Mouse (Mus musculus): ENCODE results near the gene Irf3.

Irf3 gene

DNA sequence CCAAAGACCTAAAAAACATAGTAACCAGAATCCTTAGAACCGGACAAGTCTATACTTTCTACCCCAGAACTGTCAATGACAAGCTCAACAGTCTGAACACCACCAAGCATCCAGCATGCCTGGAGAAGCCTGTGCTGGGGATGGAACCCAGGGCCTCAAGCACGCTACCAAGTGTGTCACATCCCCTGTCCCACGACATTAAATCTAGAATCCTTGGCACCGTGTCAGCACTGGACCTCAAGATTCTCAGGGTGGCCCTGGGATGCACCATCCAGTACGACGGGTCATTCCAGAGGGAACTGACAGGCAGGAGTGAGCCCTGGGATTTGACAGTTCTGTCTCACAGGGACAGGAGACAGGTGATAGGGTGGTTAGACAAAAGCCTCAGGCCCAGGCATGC is 32.5 kb downstream of the Irf3 start:
- DNase-seq (ENCODE audit: low read depth, low spot score): no peak

- DNase-seq (ENCODE audit: low read depth, low spot score): no peak
Observed at GRCm38 (mm10) chr7:45030857-45031256, 33.4 kb downstream of the Irf3 start.

DNA sequence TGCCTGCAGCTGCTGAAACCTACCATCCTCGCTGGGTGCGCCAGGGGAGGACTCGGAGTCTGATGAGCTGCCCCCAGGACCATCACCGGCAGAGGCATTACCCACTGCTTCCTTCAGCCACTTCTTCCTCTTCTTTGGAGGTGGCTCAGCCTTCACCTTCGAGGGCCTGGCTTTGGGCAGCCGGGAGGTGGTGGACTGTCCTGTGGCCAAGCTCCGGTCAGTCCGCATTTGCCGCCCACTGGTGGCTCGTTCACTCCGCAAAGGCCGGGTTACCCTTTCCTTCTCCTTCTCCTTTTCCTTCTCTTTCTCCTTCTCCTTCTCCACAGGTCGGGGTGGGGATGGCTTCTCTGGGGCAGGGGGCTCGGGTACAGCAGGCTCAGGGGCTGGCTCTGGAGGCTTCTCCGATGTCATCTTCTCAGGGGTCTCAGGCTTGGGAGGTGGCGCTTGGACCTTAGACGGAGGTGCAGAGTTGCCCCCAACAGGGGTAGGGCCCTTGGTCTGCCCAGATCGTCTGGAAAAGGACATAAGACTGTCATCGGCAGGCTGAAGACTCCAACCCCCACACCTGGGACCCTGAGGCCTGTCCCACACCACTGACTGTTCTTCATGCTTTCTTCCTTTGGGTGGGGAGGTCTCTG is 36.4 kb downstream of the Irf3 start:
- no peak for DNase-seq (ENCODE audit: low read depth, low spot score)

- no peak for DNase-seq (ENCODE audit: low read depth, low spot score)
Observed at GRCm38 (mm10) chr7:45035631-45036030, 38.2 kb downstream of the Irf3 start.

DNA sequence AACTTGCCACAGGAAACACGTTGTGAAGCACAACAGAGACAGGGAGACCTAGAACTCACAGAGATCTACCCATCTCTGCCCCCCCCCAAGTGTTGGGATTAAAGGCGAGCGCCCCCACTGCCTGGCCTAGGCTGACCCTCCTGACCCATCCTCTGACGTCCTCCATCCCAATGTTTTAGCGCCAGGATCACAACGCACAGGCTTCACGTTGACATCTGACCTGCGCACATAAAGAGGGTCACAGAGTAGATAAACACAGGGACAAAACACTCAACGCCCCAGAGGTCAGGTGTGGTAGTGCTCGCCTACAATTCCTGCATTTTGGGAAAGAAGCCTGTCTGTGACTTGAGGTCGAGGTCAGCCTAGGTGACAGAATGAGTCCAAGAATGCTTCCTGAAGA is 39.3 kb downstream of the Irf3 start:
- DNase-seq (ENCODE audit: low read depth, low spot score): no peak

DNA sequence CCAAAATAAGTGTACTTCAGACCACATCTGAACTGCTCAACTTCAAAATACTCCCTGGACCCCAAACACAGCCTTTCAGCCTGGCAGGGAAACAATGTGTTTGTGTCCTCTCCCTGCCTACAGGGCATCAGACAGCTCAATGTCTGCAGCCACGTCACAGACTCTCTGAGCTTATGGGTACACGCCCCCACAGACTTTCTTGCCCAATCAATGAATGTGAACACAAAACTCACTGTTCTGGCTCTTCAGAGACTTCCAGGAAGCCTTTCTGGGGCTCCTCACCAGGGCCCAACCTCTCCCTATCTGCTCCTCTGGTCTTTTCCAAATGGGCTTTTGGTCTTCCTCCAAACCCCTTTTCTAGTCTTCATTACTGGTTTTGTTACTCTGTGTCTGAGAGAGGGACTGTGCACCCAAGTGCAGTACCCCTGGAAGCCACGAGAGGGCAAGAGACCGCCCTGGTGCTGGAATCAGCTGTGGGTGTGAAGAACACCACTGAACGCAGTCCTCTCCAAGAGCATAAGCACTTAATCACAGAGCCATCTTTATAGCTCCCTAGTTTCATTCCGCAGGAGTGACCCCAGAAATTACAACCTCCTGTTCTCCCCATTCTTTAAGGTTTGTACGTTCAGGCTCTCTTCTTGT is 40.4 kb downstream of the Irf3 start:
- peak; percentile 84 for DNase-seq (ENCODE audit: low read depth, low spot score)

GRCm38 (mm10) chr7:45038411-45038810 is 41.0 kb downstream of the Irf3 start:
- DNase-seq (ENCODE audit: low read depth, low spot score): no peak

DNA sequence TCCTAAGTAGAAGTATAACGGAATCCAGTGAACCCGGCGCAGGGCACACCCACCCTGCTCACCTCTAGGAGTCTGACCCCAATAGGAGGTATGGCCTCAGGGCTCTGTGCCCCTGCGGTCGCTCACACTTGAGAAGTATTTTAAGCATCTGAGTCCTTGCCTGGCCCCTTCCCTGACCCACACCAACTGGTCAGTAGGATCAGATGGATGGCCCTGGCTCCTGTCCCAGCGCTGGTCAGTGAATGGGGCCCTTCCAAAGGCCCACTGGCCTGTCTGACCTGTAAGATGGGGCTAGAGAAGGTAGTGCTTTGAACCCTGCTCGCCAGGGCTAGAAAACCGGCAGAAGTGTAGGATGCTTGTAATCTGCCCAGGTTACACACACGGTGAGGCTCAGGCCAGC is 43.4 kb downstream of the Irf3 start:
- DNase-seq (ENCODE audit: low read depth, low spot score): no peak

DNA sequence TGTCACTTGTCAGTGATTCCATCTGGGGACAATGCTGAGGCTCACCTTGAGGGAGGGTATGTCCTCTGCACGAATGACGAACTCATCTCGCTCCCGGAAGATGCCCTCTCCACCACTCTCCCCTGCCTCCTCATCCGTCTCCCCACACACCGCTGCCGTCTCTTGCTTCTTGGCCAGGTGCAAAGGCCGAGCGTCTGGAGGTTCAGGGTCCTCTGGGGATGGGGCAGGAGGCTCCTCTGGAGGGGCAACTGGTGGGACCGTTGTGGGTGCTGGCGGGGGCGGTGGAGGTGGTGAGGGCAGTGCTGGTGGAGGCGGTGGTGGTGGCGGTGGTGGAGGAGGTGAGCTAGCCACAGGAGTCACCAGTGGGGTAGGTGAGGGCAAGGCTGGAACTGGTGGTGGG is 45.9 kb downstream of the Irf3 start:
- DNase-seq (ENCODE audit: low read depth, low spot score): no peak

DNA sequence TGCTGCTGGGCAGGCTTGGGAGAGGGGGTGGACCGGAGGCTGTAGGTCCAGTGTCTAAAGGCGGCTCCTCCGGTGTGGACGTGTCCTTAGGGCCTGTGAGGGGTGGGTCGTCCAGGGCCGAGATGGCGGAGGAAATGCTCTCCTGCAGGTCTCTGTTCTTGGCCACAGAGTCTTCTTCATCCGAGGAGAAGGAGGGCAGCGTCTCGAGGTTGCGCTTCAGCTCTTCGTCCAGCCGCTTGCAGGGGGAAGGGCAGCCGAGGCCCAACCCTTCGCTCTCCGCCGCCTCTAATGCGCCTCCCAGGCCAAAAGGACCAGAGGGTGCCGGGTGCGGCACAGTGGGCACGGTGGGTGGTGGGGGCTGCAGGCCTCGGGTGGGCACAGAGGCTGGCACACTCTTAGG is 48.3 kb downstream of the Irf3 start:
- DNase-seq (ENCODE audit: low read depth, low spot score): no peak

DNA sequence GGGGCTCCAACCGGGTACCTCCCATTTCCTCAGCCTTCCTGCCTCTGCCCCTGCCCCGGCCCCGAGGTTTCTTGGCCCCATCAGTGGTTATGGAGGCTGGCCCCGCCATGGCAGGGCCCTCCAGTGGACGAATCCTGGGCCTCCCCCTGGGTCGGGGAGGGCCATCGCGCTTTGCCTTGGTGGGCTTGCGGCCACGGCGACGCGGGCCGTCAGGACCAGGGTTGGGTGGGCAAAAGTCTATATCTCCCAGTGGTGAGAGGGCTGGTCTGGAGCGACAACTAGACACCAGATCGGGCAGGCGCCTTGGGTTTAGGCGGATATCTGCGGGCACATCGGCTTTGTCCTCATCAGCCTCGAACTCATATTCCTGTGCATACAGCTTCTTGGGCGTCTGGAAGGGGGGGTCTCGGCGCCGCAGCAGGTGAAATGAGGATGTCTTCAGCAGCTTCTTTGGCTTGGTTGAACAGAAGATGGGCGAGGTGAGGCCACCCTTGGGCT is 49.5 kb downstream of the Irf3 start:
- DNase-seq (ENCODE audit: low read depth, low spot score): no peak

GRCm38 (mm10) chr7:45047491-45047890 is 50.0 kb downstream of the Irf3 start:
- DNase-seq (ENCODE audit: low read depth, low spot score): no peak

DNA sequence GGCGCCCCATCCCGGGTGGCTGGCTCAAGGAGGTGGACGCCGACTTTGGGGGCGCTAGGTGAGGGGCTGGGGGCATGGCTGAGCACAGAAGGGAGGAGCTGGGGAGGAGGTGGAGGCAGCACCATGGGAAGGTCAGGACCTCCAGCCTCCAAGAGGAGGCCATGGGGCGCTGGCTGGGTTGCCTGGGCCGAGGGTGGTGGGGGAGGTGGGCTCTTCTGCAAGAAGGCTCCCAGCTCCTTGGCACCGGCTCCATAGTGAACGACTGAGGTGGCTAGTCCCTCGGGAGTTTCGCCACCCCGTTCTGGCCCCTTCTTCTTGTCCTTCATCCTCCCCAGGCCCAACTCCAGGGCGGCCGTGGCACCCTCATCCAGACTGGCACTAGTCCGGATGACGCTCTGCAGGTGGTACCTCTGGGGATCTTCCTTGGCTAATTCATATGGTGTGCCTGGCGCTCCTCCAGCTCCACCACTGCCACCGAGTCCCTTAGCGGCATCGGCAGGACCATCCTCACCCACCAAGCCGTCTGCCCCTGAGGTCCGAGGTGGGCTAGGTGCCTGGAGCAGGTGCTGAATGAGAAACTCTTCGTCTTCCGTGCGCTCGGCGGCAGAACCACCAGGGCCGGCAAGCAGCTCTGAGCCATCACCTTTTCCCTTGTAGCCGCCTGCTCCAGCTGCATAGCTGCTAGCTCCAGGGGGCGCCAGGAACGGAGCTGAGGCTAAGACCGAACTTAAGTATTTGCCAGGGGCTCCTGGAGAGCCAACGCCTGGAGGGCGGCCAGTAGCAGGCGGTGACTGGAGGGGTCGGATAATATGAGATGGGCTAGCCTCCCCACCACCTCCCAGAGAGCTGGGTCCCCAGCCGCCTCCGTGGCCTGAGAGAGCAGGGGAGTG is 50.8 kb downstream of the Irf3 start:
- DNase-seq (ENCODE audit: low read depth, low spot score): peak; percentile 55

DNA sequence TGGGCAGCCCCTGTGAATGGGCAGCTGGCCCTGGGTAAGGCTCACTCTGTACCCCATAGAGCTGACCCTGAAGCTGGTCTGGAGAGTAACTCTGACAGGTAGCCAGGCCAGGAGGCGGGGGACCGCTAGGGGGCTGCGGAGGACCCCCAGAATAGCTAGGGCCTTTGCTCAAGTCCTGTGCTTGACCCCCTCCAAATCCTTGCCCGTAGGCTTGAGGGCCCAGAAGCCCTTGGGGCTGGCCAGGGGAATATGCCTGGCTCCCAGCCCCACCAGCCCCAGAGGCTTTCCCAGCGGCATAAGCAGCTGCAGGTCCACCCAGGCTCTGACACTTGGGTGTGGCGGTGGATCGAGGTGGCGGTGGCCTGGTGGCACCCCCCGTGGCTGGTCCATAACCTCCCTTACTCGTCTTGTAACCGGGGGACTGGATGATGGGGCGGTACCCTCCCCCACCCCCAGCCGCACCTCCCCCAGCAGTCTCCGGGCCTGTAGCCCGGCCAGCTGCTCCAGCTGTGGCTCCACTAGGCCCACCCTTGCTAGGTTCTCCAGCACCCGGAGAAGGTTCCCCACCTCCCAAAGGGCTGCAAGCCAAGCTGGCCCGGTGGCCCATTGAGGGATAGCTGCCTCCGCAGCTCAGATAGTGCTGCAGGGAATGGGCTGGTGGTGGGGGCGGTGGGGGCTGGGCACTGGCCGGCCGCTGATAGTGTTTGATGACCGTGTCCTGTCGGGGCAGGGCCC is 51.6 kb downstream of the Irf3 start:
- no peak for DNase-seq (ENCODE audit: low read depth, low spot score)

GRCm38 (mm10) chr7:45050945-45051600 is 53.6 kb downstream of the Irf3 start:
- DNase-seq (ENCODE audit: low read depth, low spot score): peak; percentile 99

DNA sequence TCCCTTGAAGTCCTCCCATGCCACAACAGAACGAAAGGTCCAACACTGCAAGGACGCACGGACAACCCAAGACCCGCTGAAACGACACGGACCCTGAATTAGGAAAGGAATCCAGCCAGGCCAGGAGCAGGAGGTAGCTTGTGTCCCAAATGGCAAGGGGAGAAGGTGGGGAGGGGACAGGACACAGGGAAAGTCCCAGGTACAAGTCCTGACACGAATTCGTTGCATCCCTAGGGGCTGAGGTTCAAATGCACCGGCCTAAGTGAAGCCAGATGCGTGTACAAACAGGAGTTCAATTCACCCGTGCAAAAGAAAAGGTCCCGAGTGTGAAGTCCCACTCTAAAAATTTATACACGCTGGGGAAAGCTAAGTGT is 54.1 kb downstream of the Irf3 start:
- DNase-seq (ENCODE audit: low read depth, low spot score): no peak
